Mouse (Mus musculus): ENCODE results near the gene Ndnf. TPM values are rescaled to one million over a fixed set of nuclear protein-coding genes. Genes with fewer than 3 reads are reported as not detected.

Ndnf gene
- total RNA-seq, 1 experiment, result 1.4 TPM

- H3K9ac ChIP-seq (ENCODE audit: insufficient read depth, low read depth, low read length, poor library complexity, severe bottlenecking), result no peak overlapping the region
- in situ Hi-C loops (cut with MboI; ENCODE audit: low sequenced_read_pairs in 2 of 2, unreplicated experiment in 2 of 2), result no loop called here
- H3K9me3 ChIP-seq (ENCODE audit: control insufficient read depth, insufficient read depth, low read depth, low read length), result no peaks in the 10 kb centered on the region
- no peak overlapping the region for H3K27ac ChIP-seq (ENCODE audit: insufficient read depth, low read depth, low read length, poor library complexity, severe bottlenecking)
- TF ChIP-seq HCFC1 (IDR thresholded peaks at IDR 0.05; ENCODE audit: borderline replicate concordance, insufficient read depth, low read length) (no peak), ZC3H11A (IDR thresholded peaks at IDR 0.05; ENCODE audit: borderline replicate concordance, low read depth, low read length) (no peak), ZNF384 (IDR thresholded peaks at IDR 0.05; ENCODE audit: low read depth, low read length) (no peak), MAFK (IDR thresholded peaks at IDR 0.05; ENCODE audit: insufficient read depth, low read depth, low read length) (no peak), CHD2 (IDR thresholded peaks at IDR 0.05; ENCODE audit: low read depth, low read length) (no peak)
- peaks cover 0 to 2% of the 10 kb centered on the region in 2 experiments; a peak in 2 of 4 replicates for H3K4me1 ChIP-seq (ENCODE audit: control insufficient read depth in 2 of 2, insufficient read depth in 2 of 2, low read length in 2 of 2, poor library complexity in 1 of 2)
- no peak for DNase-seq (ENCODE audit: low read depth, low spot score)
- no peaks in the 10 kb centered on the region for H3K36me3 ChIP-seq (ENCODE audit: control insufficient read depth, insufficient read depth, low read length, poor library complexity, severe bottlenecking)
- H3K4me3 ChIP-seq (ENCODE audit: insufficient read depth in 1 of 2, low read depth in 1 of 2, low read length in 2 of 2, poor library complexity in 1 of 2, severe bottlenecking in 1 of 2), result no peak overlapping the region
These were observed 86.8 kb downstream of the Ndnf start for GRCm38 (mm10) chr6:65758214-65758613.

GRCm38 (mm10) chr6:65759174-65759573 is 87.8 kb downstream of the Ndnf start:
- Histone ChIP-seq H3K9me3 (ENCODE audit: control insufficient read depth, insufficient read depth, low read depth, low read length) (no peaks in the 10 kb centered on the region), H3K9ac (ENCODE audit: insufficient read depth, low read depth, low read length, poor library complexity, severe bottlenecking) (no peak overlapping the region), H3K36me3 (ENCODE audit: control insufficient read depth, insufficient read depth, low read length, poor library complexity, severe bottlenecking) (no peaks in the 10 kb centered on the region), H3K4me3 (ENCODE audit: insufficient read depth in 1 of 2, low read depth in 1 of 2, low read length in 2 of 2, poor library complexity in 1 of 2, severe bottlenecking in 1 of 2) (no peak overlapping the region), H3K4me1 (ENCODE audit: control insufficient read depth in 2 of 2, insufficient read depth in 2 of 2, low read length in 2 of 2, poor library complexity in 1 of 2) (peaks cover 0 to 3% of the 10 kb centered on the region in 2 experiments; a peak in 2 of 4 replicates), H3K27ac (ENCODE audit: insufficient read depth, low read depth, low read length, poor library complexity, severe bottlenecking) (no peak overlapping the region)
- TF ChIP-seq ZNF384 (IDR thresholded peaks at IDR 0.05; ENCODE audit: low read depth, low read length), result no peak
- TF ChIP-seq MAFK (IDR thresholded peaks at IDR 0.05; ENCODE audit: insufficient read depth, low read depth, low read length), result no peak
- TF ChIP-seq ZC3H11A (IDR thresholded peaks at IDR 0.05; ENCODE audit: borderline replicate concordance, low read depth, low read length), result no peak
- no peak for TF ChIP-seq CHD2 (IDR thresholded peaks at IDR 0.05; ENCODE audit: low read depth, low read length)
- no peak for TF ChIP-seq HCFC1 (IDR thresholded peaks at IDR 0.05; ENCODE audit: borderline replicate concordance, insufficient read depth, low read length)
- no peak for DNase-seq (ENCODE audit: low read depth, low spot score)
- in situ Hi-C loops (cut with MboI; ENCODE audit: low sequenced_read_pairs in 2 of 2, unreplicated experiment in 2 of 2), result no loop called here

GRCm38 (mm10) chr6:65760073-65760472 is 88.7 kb downstream of the Ndnf start:
- in situ Hi-C loops (cut with MboI; ENCODE audit: low sequenced_read_pairs in 2 of 2, unreplicated experiment in 2 of 2), result no loop called here
- Histone ChIP-seq H3K4me1 (ENCODE audit: control insufficient read depth in 2 of 2, insufficient read depth in 2 of 2, low read length in 2 of 2, poor library complexity in 1 of 2) (peaks cover 1 to 3% of the 10 kb centered on the region in 2 experiments; a peak in 2 of 4 replicates), H3K9me3 (ENCODE audit: control insufficient read depth, insufficient read depth, low read depth, low read length) (no peaks in the 10 kb centered on the region), H3K4me3 (ENCODE audit: insufficient read depth in 1 of 2, low read depth in 1 of 2, low read length in 2 of 2, poor library complexity in 1 of 2, severe bottlenecking in 1 of 2) (no peak overlapping the region), H3K27ac (ENCODE audit: insufficient read depth, low read depth, low read length, poor library complexity, severe bottlenecking) (no peak overlapping the region), H3K9ac (ENCODE audit: insufficient read depth, low read depth, low read length, poor library complexity, severe bottlenecking) (no peak overlapping the region), H3K36me3 (ENCODE audit: control insufficient read depth, insufficient read depth, low read length, poor library complexity, severe bottlenecking) (no peaks in the 10 kb centered on the region)
- TF ChIP-seq ZC3H11A (IDR thresholded peaks at IDR 0.05; ENCODE audit: borderline replicate concordance, low read depth, low read length), result no peak
- TF ChIP-seq ZNF384 (IDR thresholded peaks at IDR 0.05; ENCODE audit: low read depth, low read length), result no peak
- no peak for TF ChIP-seq MAFK (IDR thresholded peaks at IDR 0.05; ENCODE audit: insufficient read depth, low read depth, low read length)
- no peak for TF ChIP-seq CHD2 (IDR thresholded peaks at IDR 0.05; ENCODE audit: low read depth, low read length)
- no peak for TF ChIP-seq HCFC1 (IDR thresholded peaks at IDR 0.05; ENCODE audit: borderline replicate concordance, insufficient read depth, low read length)
- DNase-seq (ENCODE audit: low read depth, low spot score), result no peak

Other genes starting within 250 kb of the Ndnf start
- gene Tnip3, start 146.3 kb upstream of the Ndnf start, total RNA-seq (2012; rRNA removed), result not detected in 2 replicates
- gene Prdm5, start 107.4 kb downstream of the Ndnf start, total RNA-seq (2012; rRNA removed), result 26.1 and 32.2 TPM in 2 replicates

Measured in ES-E14 (cell line).